Mouse (Mus musculus): ENCODE data around the gene Dctpp1. TPM values are rescaled to one million over a fixed set of nuclear protein-coding genes. Genes with fewer than 3 reads are reported as not detected.

The Dctpp1 gene
- polyA plus RNA-seq, 2 experiments = 62.2 to 104 TPM

- no peak; the same call in 1 of the 2 replicates for TF ChIP-seq CTCF (IDR thresholded peaks at IDR 0.05; ENCODE audit: low read depth)
- TF ChIP-seq EP300 (IDR thresholded peaks at IDR 0.05; ENCODE audit: low read depth) = no peak
- 11% methylated on average over 33 of the region's 33 CpGs for WGBS (ENCODE audit: insufficient replicate concordance)
- DNase-seq (ENCODE audit: low read depth in 3 of 3, low spot score in 3 of 3) (no peak), ATAC-seq (ENCODE audit: insufficient read depth) (no peak; the same call in none of the 2 replicates)
- Histone ChIP-seq H3K4me1 (replicated peaks; ENCODE audit: control insufficient read depth in 2 of 2, insufficient read depth in 2 of 2, low read length in 1 of 2) (peaks cover 10 to 23% of the 10 kb centered on the region in 2 experiments), H3K4me3 (ENCODE audit: insufficient read depth in 1 of 2, low read depth in 2 of 2, low read length in 2 of 2) (peak overlapping the region; percentile 82 to 87), H3K36me3 (replicated peaks; ENCODE audit: control insufficient read depth, insufficient read depth, low read depth) (no peaks in the 10 kb centered on the region; the same call in 1 of the 2 replicates), H3K9me3 (ENCODE audit: control insufficient read depth, low read length) (no peaks in the 10 kb centered on the region), H3K27ac (peak overlapping the region; percentile 68), H3K27me3 (ENCODE audit: control insufficient read depth, insufficient read depth, low read length) (no peaks in the 10 kb centered on the region), H3K4me2 (ENCODE audit: low read depth) (peak overlapping the region; percentile 94), H3K9ac (replicated peaks) (peak overlapping the region; percentile 84)
These were observed 15.6 kb downstream of the Dctpp1 start for GRCm38 (mm10) chr7:127244658-127245510.

DNA sequence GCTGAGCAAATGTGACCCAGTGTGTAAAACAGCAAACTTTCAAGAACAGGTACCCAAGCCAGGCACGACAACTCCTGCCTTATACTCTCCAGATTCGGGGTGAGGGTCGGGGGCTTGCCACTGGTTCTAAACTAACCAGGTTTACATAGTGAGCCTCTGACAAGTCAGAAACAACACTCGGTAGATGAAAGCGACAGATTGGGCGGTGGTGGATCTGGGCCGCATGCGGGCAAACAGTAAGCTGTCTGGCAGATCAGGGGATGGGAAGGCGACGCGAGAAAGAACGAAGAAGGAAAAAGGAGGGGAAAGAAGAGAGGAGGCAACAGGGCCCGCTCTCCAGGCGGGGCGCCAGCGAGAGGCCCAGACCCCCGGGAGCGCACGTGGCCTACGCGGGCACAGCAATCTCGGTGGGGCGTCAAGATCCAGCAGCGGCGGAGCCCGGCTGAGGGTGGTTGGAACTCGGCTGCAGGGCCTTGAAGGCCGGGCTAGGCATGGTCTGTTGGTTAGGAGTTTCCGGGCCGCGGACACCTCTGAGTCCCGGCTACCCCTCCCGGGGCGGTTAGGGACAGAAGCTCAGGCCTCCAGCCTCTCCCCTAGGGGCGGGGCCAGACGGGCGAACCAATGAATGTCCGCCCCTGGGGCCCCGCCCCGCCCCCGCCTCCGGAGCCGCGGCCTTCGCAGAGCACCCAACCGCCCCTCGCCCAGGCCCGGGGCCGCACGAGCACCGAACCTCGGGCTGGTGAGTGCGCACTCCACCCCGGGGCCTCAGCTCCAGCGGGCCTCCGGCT, 16.4 kb downstream of the Dctpp1 start, which contains the start of gene Zfp771:
Zfp771 (plus strand) TSS at position 405 of the 788 bp plus-strand sequence.
- Histone ChIP-seq H3K4me3 (ENCODE audit: insufficient read depth in 1 of 2, low read depth in 2 of 2, low read length in 2 of 2) (peak within 1 kb of the TSS; percentile 82 to 87), H3K4me1 (replicated peaks; ENCODE audit: control insufficient read depth in 2 of 2, insufficient read depth in 2 of 2, low read length in 1 of 2) (peaks cover 10 to 23% of the 10 kb centered on the region in 2 experiments), H3K27ac (peak within 1 kb of the TSS; percentile 68), H3K27me3 (ENCODE audit: control insufficient read depth, insufficient read depth, low read length) (no peaks in the 10 kb centered on the region), H3K36me3 (replicated peaks; ENCODE audit: control insufficient read depth, insufficient read depth, low read depth) (no peaks in the 10 kb centered on the region; the same call in 1 of the 2 replicates), H3K4me2 (ENCODE audit: low read depth) (peak within 1 kb of the TSS; percentile 94), H3K9me3 (ENCODE audit: control insufficient read depth, low read length) (no peaks in the 10 kb centered on the region), H3K9ac (replicated peaks) (peak within 1 kb of the TSS; percentile 84)
- WGBS (ENCODE audit: insufficient replicate concordance) = under 1% methylated on average over 56 of the region's 56 CpGs
- TF ChIP-seq EP300 (IDR thresholded peaks at IDR 0.05; ENCODE audit: low read depth) = no peak
- TF ChIP-seq CTCF (IDR thresholded peaks at IDR 0.05; ENCODE audit: low read depth) = peak; percentile 30; the same call in 1 of the 2 replicates
- DNase-seq (ENCODE audit: low read depth in 3 of 3, low spot score in 3 of 3) (peak; percentile 82 to 87 (median 84)), ATAC-seq (ENCODE audit: insufficient read depth) (peak; percentile 94)

DNA sequence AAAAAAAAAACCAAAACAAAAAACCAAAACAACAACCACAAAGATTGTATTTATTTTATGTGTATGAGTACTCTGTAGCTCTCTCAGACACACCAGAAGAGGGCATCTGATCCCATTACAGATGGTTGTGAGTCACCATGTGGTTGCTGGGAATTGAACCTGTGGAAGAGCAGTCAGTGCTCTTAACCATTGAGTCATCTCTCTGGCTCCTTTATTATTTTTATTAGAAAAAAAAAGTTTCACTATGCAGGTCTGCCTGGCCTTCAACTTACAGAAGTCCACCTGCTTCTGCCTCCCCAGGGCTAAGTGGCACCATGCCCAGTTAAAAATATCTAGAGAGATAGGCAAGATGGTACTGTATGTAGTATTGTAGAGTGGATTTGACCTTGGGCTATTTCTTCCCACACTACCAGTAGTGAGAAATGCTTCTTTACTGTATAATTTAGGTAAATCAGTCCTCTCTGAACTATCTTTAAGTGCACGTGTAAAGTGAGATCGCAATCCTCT, 17.1 kb downstream of the Dctpp1 start:
- WGBS (ENCODE audit: insufficient replicate concordance) = 31% methylated on average over 2 of the region's 2 CpGs
- peak overlapping the region; percentile 82 to 87 for H3K4me3 ChIP-seq (ENCODE audit: insufficient read depth in 1 of 2, low read depth in 2 of 2, low read length in 2 of 2)

DNA sequence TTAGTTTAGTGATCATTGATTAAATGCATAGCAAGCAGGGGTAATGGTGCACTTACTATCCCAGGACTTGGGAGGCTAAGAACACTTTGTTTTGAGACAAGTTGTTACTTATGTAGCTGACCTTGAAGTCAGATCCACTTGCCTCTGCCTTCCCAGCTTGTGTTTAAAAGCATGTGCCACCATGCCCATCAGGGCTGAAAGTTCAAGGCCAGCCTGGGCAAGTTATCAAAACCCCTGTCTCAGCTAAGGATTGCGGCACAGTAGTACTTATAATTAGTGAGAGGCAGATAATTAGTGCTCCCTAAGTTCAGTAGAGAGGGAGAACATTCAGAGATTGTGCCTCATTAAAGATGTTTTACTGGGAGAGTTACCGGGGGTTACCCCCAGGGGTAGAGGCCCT, 25.7 kb downstream of the Dctpp1 start:
- TF ChIP-seq EP300 (IDR thresholded peaks at IDR 0.05; ENCODE audit: low read depth) = no peak
- TF ChIP-seq CTCF (IDR thresholded peaks at IDR 0.05; ENCODE audit: low read depth) = no peak

More for the DNA sequence above, 17.1 kb downstream of the Dctpp1 start:
- H3K9me3 ChIP-seq (ENCODE audit: control insufficient read depth, low read length) = no peaks in the 10 kb centered on the region
- H3K27me3 ChIP-seq (ENCODE audit: control insufficient read depth, insufficient read depth, low read length) = no peaks in the 10 kb centered on the region
- ATAC-seq (ENCODE audit: insufficient read depth) (no peak), DNase-seq (ENCODE audit: low read depth in 3 of 3, low spot score in 3 of 3) (no peak)
- H3K9ac ChIP-seq (replicated peaks) = peak overlapping the region; percentile 76
- peaks cover 10 to 23% of the 10 kb centered on the region in 2 experiments for H3K4me1 ChIP-seq (replicated peaks; ENCODE audit: control insufficient read depth in 2 of 2, insufficient read depth in 2 of 2, low read length in 1 of 2)
- TF ChIP-seq CTCF (IDR thresholded peaks at IDR 0.05; ENCODE audit: low read depth) = no peak
- TF ChIP-seq EP300 (IDR thresholded peaks at IDR 0.05; ENCODE audit: low read depth) = no peak
- H3K36me3 ChIP-seq (replicated peaks; ENCODE audit: control insufficient read depth, insufficient read depth, low read depth) = no peaks in the 10 kb centered on the region; the same call in 1 of the 2 replicates
- H3K4me2 ChIP-seq (ENCODE audit: low read depth) = peak overlapping the region; percentile 94
- peak overlapping the region; percentile 65 for H3K27ac ChIP-seq

More for the DNA sequence above, 25.7 kb downstream of the Dctpp1 start:
- DNase-seq (ENCODE audit: low read depth in 3 of 3, low spot score in 3 of 3) = no peak
- ATAC-seq (ENCODE audit: insufficient read depth) = no peak
- Histone ChIP-seq H3K4me2 (ENCODE audit: low read depth) (no peak overlapping the region), H3K27me3 (ENCODE audit: control insufficient read depth, insufficient read depth, low read length) (no peaks in the 10 kb centered on the region), H3K9ac (replicated peaks) (no peak overlapping the region), H3K36me3 (replicated peaks; ENCODE audit: control insufficient read depth, insufficient read depth, low read depth) (peaks cover 17% of the 10 kb centered on the region), H3K4me3 (ENCODE audit: insufficient read depth in 1 of 2, low read depth in 2 of 2, low read length in 2 of 2) (no peak overlapping the region), H3K9me3 (ENCODE audit: control insufficient read depth, low read length) (no peaks in the 10 kb centered on the region), H3K27ac (no peak overlapping the region), H3K4me1 (replicated peaks; ENCODE audit: control insufficient read depth in 2 of 2, insufficient read depth in 2 of 2, low read length in 1 of 2) (peaks cover 8 to 11% of the 10 kb centered on the region in 2 experiments)
- 91% methylated on average over 2 of the region's 2 CpGs for WGBS (ENCODE audit: insufficient replicate concordance)
